Mouse (Mus musculus) hindbrain, embryonic 11.5 days (tissue): ENCODE data around the gene Tnfsf13b. TPM values are rescaled to one million over a fixed set of nuclear protein-coding genes. Genes with fewer than 3 reads are reported as not detected.

Experiments
- ATAC-seq: fragments of 200-750 bp; cut with Nextera tagmentation; 2 replicates; pipeline ENCODE4 v1.8.0; 2017; ENCODE audit warnings: mild to moderate bottlenecking, moderate TSS enrichment, moderate library complexity; ENCODE audit not compliant: low FRiP score
- DNase-seq: peaks from one replicate; pipeline ENCODE4 v3.0.0-alpha.2; 2015; ENCODE audit warnings: low spot score
- H3K27ac ChIP-seq: fragments of 300-500 bp; sonication (generic); 2 replicates; pipeline ENCODE4 v1.5.1; 2014; ENCODE audit warnings: mild to moderate bottlenecking, low read depth, low read length
- H3K27me3 ChIP-seq: fragments of 300-500 bp; sonication (generic); 2 replicates; pipeline ENCODE4 v1.6.1; 2014; ENCODE audit warnings: mild to moderate bottlenecking, low read length, moderate library complexity, mixed read lengths; ENCODE audit not compliant: control insufficient read depth, insufficient read depth
- H3K36me3 ChIP-seq: fragments of 300-500 bp; sonication (generic); 2 replicates; pipeline ENCODE4 v1.6.1; 2014; ENCODE audit warnings: mild to moderate bottlenecking, low read length, moderate library complexity, mixed read lengths; ENCODE audit not compliant: control insufficient read depth, insufficient read depth
- H3K4me1 ChIP-seq: fragments of 300-500 bp; sonication (generic); replicated peaks from 2 replicates; pipeline ENCODE4 v1.6.1; 2014; ENCODE audit warnings: low read length, mixed read lengths; ENCODE audit not compliant: control insufficient read depth, insufficient read depth
- H3K4me2 ChIP-seq: fragments of 300-500 bp; sonication (generic); replicated peaks from 2 replicates; pipeline ENCODE4 v1.6.1; 2014; ENCODE audit warnings: mild to moderate bottlenecking, low read depth, low read length
- H3K4me3 ChIP-seq: fragments of 300-500 bp; sonication (generic); 2 replicates; pipeline ENCODE4 v1.5.1; 2014; ENCODE audit warnings: low read depth, low read length
- H3K9ac ChIP-seq: fragments of 300-500 bp; sonication (generic); 2 replicates; pipeline ENCODE4 v1.6.1; 2014; ENCODE audit warnings: low read depth, low read length
- H3K9me3 ChIP-seq: fragments of 300-500 bp; sonication (generic); 2 replicates; pipeline ENCODE4 v1.6.1; 2016; ENCODE audit warnings: low read length; ENCODE audit not compliant: control insufficient read depth
- WGBS: fragments of 180-500 bp; shearing (Covaris S2); extraction: QIAGEN DNeasy Blood & Tissue Kit; methylation state at CpG from one replicate; pipeline ENCODE4 v1.1.7; 2014; 5-methylcytosine and 5-hydroxymethylcytosine counted together
- polyA plus RNA-seq: library from polyadenylated mRNA; unstranded; fragments of >200 nt; fragmentation: Nextera tagmentation; extraction: Ambion mirVana; gene quantifications from 2 replicates; pipeline ENCODE4 v1.2.1, GENCODE M21; 2014

Gene Tnfsf13b
- 0.36 and 0.47 TPM in 2 replicates for polyA plus RNA-seq

DNA sequence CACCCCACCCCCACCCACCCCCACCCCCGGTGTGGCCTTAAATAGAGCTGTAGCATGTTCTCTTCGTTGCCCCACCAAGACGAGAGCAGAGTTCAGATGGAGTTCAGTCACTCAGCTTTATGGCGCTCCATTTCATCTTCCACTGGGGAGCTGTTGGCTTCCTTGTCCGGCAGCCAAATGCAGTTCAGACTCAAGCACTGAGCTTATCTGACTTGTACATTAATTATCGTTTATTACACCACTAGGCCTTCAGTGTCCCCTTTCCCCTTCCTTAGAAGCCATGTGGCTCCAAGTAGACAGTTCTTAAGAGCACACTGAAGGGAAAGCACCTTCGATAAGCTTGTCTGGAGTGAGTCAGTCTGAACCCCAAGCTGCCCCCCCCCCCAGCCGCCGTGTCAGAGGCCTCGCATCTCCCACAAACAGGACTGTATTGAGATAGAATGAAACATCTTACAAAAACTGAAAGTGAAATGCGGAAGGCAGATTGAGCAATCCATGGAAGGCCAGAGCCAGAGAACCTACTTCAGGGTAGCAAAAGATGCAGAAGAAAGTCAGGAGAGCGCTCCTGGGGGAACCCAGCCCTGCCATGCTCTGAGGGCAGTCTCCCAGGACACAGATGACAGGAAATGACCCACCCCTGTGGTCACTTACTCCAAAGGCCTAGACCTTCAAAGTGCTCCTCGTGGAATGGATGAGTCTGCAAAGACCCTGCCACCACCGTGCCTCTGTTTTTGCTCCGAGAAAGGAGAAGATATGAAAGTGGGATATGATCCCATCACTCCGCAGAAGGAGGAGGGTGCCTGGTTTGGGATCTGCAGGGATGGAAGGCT is at the start of gene Tnfsf13b:
Gene Tnfsf13b, plus strand, starts transcription at position 312 of the 830 bp plus-strand sequence.
- no peaks in the 10 kb centered on the region for H3K36me3 ChIP-seq
- H3K9ac ChIP-seq: peak within 1 kb of the TSS; percentile 43
- no peaks in the 10 kb centered on the region for H3K27me3 ChIP-seq
- H3K4me3 ChIP-seq: peak within 1 kb of the TSS; percentile 39
- WGBS: 83% methylated on average over 16 of the region's 16 CpGs
- ATAC-seq: no peak
- no peak within 1 kb of the TSS for H3K27ac ChIP-seq
- no peak for DNase-seq
- H3K4me1 ChIP-seq: 0 out of 2 replicates have a peak, but pooled peaks cover 3% of the 10 kb centered on the region
- H3K9me3 ChIP-seq: no peaks in the 10 kb centered on the region
- H3K4me2 ChIP-seq: peak within 1 kb of the TSS; percentile 66

DNA sequence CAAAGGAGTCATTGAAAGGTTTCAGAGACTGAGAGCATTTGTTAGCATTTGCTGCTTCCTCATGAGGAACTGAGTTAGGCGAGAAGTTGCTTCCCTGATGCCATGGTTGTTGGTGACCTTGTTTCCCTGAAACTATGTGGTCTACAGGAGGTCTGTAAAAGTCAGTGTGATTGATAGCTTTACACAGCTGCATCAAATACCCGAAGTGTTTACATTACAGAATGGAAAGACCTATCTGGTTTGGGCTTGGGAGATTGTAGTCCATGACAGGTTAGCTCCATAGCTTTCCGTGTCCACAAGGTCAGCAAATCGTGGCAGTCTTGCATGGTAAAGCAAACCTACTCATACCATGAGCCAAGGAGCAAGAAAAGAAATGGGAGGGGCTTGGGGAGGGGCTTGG is 47.9 kb upstream of the Tnfsf13b start:
- Histone ChIP-seq H3K9me3 (no peaks in the 10 kb centered on the region), H3K9ac (no peak overlapping the region), H3K27me3 (no peaks in the 10 kb centered on the region), H3K36me3 (no peaks in the 10 kb centered on the region), H3K27ac (no peak overlapping the region), H3K4me2 (no peak overlapping the region), H3K4me1 (no peaks in the 10 kb centered on the region), H3K4me3 (no peak overlapping the region)
- WGBS: 73% methylated on average over 4 of the region's 4 CpGs
- ATAC-seq (no peak), DNase-seq (no peak)

DNA sequence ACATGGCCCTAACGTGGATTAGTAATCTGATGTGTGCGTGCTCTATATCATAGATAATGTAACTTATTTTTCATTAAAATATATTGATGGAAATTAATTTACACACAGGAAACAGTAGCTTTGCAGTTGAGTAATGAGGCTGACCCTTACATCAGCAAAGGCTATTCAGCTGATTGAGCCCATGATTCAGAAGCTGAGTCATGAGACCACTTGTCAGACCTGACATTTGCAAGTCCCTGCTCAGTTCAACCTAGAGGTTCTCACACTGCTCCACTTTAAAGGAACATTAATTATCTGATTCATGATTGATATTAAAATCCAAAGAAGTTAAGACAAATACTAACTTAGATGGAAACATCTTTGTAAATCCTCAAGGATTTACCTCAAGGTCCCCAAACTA is 46.3 kb upstream of the Tnfsf13b start:
- Histone ChIP-seq H3K4me2 (no peak overlapping the region), H3K27me3 (no peaks in the 10 kb centered on the region), H3K9ac (no peak overlapping the region), H3K27ac (no peak overlapping the region), H3K36me3 (no peaks in the 10 kb centered on the region), H3K4me1 (no peaks in the 10 kb centered on the region), H3K9me3 (no peaks in the 10 kb centered on the region), H3K4me3 (no peak overlapping the region)
- 94% methylated on average over 2 of the region's 2 CpGs for WGBS
- DNase-seq (no peak), ATAC-seq (no peak)

DNA sequence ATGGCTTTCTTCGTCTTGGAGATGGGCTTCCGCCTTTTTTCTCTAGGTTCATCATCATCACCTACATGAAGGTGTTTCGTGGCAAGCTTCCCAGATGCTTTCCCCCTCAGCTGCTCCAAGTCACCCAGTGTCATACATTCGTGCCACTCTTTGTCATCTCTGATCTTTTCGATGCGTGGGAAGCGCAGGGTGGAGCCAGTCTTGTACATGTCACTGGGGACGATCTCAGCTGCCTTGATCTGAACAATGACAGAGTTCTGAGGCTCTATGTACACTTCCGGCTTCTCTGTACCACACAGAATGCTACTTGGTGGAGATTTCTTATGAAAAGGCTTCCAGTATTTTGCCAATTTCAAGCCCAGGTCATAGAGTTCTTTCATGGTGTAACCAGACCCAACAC is 34.4 kb upstream of the Tnfsf13b start:
- 94% methylated on average over 9 of the region's 9 CpGs for WGBS
- Histone ChIP-seq H3K4me2 (no peak overlapping the region), H3K4me1 (no peaks in the 10 kb centered on the region), H3K27ac (no peak overlapping the region), H3K36me3 (peaks cover 4% of the 10 kb centered on the region; the same call in 1 of the 2 replicates), H3K4me3 (no peak overlapping the region), H3K27me3 (no peaks in the 10 kb centered on the region), H3K9me3 (no peaks in the 10 kb centered on the region), H3K9ac (no peak overlapping the region)
- ATAC-seq (no peak), DNase-seq (no peak)

DNA sequence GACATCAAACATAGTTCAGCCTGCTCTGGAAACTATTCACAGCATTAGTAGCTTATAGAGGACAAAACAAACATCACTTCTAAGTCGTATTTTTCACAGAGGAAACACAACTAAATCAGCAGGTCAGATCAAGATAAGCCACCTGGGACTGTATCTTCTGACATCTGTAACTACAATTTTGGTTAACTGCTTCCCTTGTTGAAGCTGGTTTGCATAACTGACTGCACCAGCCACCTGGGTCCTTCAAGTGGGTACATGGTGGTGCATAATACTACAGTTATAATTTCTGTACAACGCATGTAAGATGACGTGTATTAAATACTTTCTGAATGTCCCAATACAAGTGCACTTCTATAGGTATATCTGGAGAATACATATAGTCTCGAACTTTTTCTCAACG is 31.0 kb upstream of the Tnfsf13b start:
- WGBS: 50% methylated on average over 5 of the region's 5 CpGs
- 0 out of 2 replicates have a peak overlapping the region, but pooled peaks have one; percentile 27 for H3K9ac ChIP-seq
- ATAC-seq: no peak

DNA sequence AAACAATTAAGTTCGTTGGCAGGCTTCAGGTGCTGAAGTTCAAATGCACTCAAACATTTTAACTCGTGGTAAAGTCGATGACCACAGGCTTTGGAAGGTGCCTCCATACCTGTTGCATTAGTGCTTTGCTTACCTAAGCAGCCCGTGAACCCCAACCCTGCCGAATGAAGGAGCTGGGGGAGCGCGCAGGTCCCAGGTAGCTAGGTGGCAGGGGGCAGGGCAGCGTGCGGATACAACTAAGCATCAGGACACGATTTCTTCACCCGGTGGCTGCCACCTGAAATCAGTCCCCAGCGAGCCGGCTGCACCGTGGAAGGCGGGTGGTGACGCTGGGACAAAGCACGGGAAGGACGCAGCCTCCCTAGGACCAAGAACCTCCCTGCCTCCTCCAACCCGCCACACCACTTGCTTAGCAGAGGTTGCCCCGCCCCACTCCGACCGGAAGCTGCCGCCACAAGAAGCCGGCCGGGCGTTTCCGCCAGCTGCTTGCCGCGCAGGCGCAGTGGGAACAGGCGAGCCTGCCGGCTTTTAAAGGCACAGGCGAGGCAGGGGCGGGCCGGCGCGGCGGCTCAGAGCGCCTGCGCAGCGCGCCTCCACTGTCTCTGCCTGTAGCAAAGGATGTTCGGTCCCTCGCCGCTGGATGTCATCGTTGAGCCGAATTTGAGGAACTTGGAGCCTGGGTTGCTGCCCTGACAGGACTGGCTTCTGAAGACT is 30.2 kb upstream of the Tnfsf13b start:
- Histone ChIP-seq H3K4me2 (peak overlapping the region; percentile 60), H3K36me3 (peaks cover 4% of the 10 kb centered on the region; the same call in 1 of the 2 replicates), H3K27ac (peak overlapping the region; percentile 10; the same call in 1 of the 2 replicates), H3K27me3 (no peaks in the 10 kb centered on the region), H3K9me3 (no peaks in the 10 kb centered on the region), H3K4me1 (no peaks in the 10 kb centered on the region; the same call in 1 of the 2 replicates), H3K4me3 (peak overlapping the region; percentile 65), H3K9ac (peak overlapping the region; percentile 71; the same call in 1 of the 2 replicates)
- under 1% methylated on average over 47 of the region's 47 CpGs for WGBS
- ATAC-seq (peak; percentile 95), DNase-seq (peak; percentile 99)

More for the DNA sequence above, 31.0 kb upstream of the Tnfsf13b start:
- Histone ChIP-seq H3K4me1 (no peaks in the 10 kb centered on the region; the same call in 1 of the 2 replicates), H3K9me3 (no peaks in the 10 kb centered on the region), H3K27me3 (no peaks in the 10 kb centered on the region), H3K36me3 (peaks cover 4% of the 10 kb centered on the region; the same call in 1 of the 2 replicates), H3K4me2 (peak overlapping the region; percentile 60), H3K4me3 (peak overlapping the region; percentile 65), H3K27ac (no peak overlapping the region)
- no peak for DNase-seq

DNA sequence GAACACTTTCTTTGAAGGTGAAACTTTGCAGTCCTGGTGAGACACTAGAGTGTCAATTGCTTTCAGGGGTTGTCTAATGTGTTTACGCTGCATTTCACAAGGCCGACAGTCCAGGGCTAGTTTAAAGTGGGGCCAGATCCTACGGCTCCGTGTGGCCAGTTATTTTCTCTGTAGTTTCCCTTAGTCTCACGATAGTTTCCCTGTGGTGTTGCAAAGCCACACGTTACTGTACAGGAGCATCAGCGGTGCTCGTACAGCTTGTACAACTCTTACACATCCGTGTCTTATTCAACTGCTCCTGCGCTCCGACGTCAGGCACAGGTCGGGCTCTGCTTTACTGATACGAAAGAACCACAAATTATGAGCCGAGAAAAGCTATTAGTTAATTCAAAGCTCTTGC is 29.3 kb upstream of the Tnfsf13b start:
- DNase-seq (peak; percentile 19), ATAC-seq (0 out of 2 replicates have a peak, but pooled peaks have one; percentile 13)
- Histone ChIP-seq H3K36me3 (no peaks in the 10 kb centered on the region; the same call in 1 of the 2 replicates), H3K27ac (no peak overlapping the region), H3K4me3 (peak overlapping the region; percentile 88), H3K9ac (peak overlapping the region; percentile 83), H3K9me3 (no peaks in the 10 kb centered on the region), H3K4me1 (no peaks in the 10 kb centered on the region; the same call in 1 of the 2 replicates), H3K27me3 (no peaks in the 10 kb centered on the region), H3K4me2 (peak overlapping the region; percentile 31)
- WGBS: 49% methylated on average over 15 of the region's 15 CpGs

DNA sequence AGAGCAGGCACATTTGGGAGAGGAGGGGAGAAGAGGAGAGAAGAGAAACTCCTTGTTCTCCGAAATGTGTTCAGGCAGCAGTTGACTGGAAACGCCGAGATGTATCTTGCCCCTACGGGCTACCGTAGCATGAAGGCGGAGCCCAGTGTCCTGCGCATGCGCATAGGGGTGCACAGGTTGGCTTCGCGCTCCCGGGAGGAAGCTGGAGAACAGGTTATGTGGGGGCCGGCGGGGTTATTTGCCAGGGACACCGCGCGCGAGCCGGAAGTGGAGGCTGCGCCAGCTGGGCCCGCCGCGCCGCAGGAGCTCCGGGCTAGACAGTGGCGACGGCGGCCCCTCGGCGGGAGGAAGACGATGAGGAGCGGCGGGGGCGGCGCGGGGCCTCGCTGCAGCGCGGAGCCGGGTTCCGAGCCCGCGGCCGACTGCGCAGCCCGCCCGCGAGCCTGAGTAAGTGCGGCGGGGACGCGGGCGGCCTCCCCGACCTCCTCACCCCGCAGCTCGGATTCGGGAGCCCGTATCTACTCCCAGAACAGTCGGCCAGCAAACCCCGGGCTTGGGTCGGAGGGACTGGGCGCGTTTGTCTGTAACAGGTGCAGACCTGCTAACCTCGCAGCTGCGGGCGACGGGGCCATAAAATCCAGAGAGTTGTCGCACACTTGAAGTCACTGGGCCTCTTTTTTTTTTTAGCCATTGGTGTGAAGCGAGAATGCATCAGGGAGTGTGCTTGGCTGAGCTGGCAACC is 28.5 kb upstream of the Tnfsf13b start, which contains the start of the genes Lig4 and Abhd13:
Gene Lig4, minus strand, starts transcription at position 114 of the 742 bp plus-strand sequence.
Gene Abhd13, plus strand, starts transcription at position 135 of the 742 bp plus-strand sequence.
- Histone ChIP-seq H3K36me3 (no peaks in the 10 kb centered on the region; the same call in 1 of the 2 replicates), H3K4me3 (peak within 1 kb of the TSS; percentile 88), H3K9ac (peak within 1 kb of the TSS; percentile 83), H3K4me2 (peak within 1 kb of the TSS; percentile 71), H3K27me3 (no peaks in the 10 kb centered on the region), H3K27ac (peak within 1 kb of the TSS; percentile 81), H3K4me1 (no peaks in the 10 kb centered on the region; the same call in 1 of the 2 replicates), H3K9me3 (no peaks in the 10 kb centered on the region)
- DNase-seq: peak; percentile 98
- ATAC-seq: peak; percentile 79
- WGBS: under 1% methylated on average over 67 of the region's 68 CpGs
